Mouse (Mus musculus): Measurements from ENCODE around the gene Abhd18.

The Abhd18 gene

GRCm38 (mm10) chr3:40950601-40951201 lies 103.9 kb downstream of the Abhd18 start:
- DNase-seq (ENCODE audit: low spot score in 2 of 2), result peak; percentile 35 to 37

GRCm38 (mm10) chr3:40951365-40951764 lies 104.6 kb downstream of the Abhd18 start:
- DNase-seq (ENCODE audit: low spot score in 2 of 2), result no peak

- no peak for DNase-seq (ENCODE audit: low spot score in 2 of 2)
Observed at GRCm38 (mm10) chr3:40952606-40953005, 105.8 kb downstream of the Abhd18 start.

- no peak for DNase-seq (ENCODE audit: low spot score in 2 of 2)
Observed at GRCm38 (mm10) chr3:40954792-40955191, 108.0 kb downstream of the Abhd18 start.

- no peak for DNase-seq (ENCODE audit: low spot score in 2 of 2)
Observed at GRCm38 (mm10) chr3:40958831-40959230, 112.1 kb downstream of the Abhd18 start.

- no peak for DNase-seq (ENCODE audit: low spot score in 2 of 2)
Observed at GRCm38 (mm10) chr3:40980758-40981157, 134.0 kb downstream of the Abhd18 start.

- DNase-seq (ENCODE audit: low spot score in 2 of 2), result no peak
Observed at GRCm38 (mm10) chr3:40987539-40987938, 140.8 kb downstream of the Abhd18 start.
